Mouse (Mus musculus) CH12.LX (cell line): Measurements from ENCODE around the gene Olfr411.

Experiments
- CTCF ChIP-seq, 2 experiments: IDR thresholded peaks in 1 of 2; conservative IDR thresholded peaks in 1 of 2; 2 replicates each; pipeline ENCODE4 v1.5.1; 2011 to 2012; ENCODE audit warnings: low read depth in 2 of 2, low read length in 2 of 2, improper control_type of control experiment in 1 of 2, inconsistent platforms in 1 of 2, mild to moderate bottlenecking in 1 of 2, moderate library complexity in 1 of 2
- E2F4 ChIP-seq: IDR thresholded peaks from 2 replicates; pipeline ENCODE4 v1.6.1; 2011; ENCODE audit warnings: low read depth, low read length, improper control_type of control experiment; ENCODE audit not compliant: insufficient replicate concordance
- HCFC1 ChIP-seq: IDR thresholded peaks from 2 replicates; pipeline ENCODE4 v1.6.1; 2012; ENCODE audit warnings: low read depth, mild to moderate bottlenecking, inconsistent platforms, low read length, improper control_type of control experiment
- NRF1 ChIP-seq: IDR thresholded peaks from 2 replicates; pipeline ENCODE4 v1.6.1; 2014; ENCODE audit warnings: low read depth, mild to moderate bottlenecking, inconsistent platforms, low read length, improper control_type of control experiment, moderate library complexity
- POLR2A ChIP-seq: IDR thresholded peaks from 2 replicates; pipeline ENCODE4 v1.6.1; 2011; ENCODE audit warnings: low read depth, mild to moderate bottlenecking, improper control_type of control experiment, low read length
- ZMIZ1 ChIP-seq: IDR thresholded peaks from 2 replicates; pipeline ENCODE4 v1.6.1; 2012; ENCODE audit warnings: low read depth, mild to moderate bottlenecking, inconsistent platforms, low read length, improper control_type of control experiment

GRCm38 (mm10) chr11:74337931-74338330, 14.5 kb downstream of the Olfr411 start, which contains the start of gene Olfr410:
- TF ChIP-seq ZMIZ1 (no peak), POLR2A (no peak), CTCF (conservative IDR thresholded peaks at IDR 0.05 in 1 of 2, IDR thresholded peaks at IDR 0.05 in 1 of 2; ENCODE audit: low read depth in 2 of 2, low read length in 2 of 2) (no peak), NRF1 (no peak), E2F4 (no peak), HCFC1 (no peak)
